Mouse (Mus musculus): Measurements from ENCODE around the gene Carhsp1.

DNA sequence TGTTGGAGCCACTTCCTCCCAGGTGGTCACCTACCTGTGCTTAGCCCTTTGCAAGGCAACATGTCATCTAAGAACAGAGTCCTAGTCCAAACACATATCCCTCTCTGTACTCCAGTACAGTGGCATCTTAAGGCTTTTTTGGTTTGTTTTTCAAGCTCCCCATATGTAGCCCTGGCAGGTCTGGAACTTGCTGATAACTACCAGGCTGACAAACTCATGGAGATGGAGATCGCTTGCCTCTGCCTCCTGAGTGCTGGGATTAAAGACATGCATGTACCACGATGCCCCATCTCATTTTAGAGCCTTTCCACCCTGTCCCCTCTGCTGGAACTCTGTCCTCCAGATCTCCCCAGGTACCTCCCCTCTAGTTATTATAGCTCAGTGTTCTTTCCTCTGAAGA lies 4.3 kb upstream of the Carhsp1 start:
- TF ChIP-seq CTCF (IDR thresholded peaks at IDR 0.05; ENCODE audit: low read depth) (no peak), EP300 (IDR thresholded peaks at IDR 0.05; ENCODE audit: low read depth) (peak; percentile 94)

Measured in liver, postnatal 0 days (tissue).